Mouse (Mus musculus) central nervous system, embryonic 18 days (tissue): ENCODE results near the gene Ugt1a8. TPM values are rescaled to one million over a fixed set of nuclear protein-coding genes. Genes with fewer than 3 reads are reported as not detected.

Source experiments
- polyA plus RNA-seq: library from polyadenylated mRNA; depleted of rRNA; stranded (reverse); fragments of >200 nt; gene quantifications from 2 replicates; pipeline ENCODE4 v1.2.3, GENCODE M21; 2012; rRNA removed

Ugt1a8 gene
- polyA plus RNA-seq, result not detected in 2 replicates

GRCm38 (mm10) chr1:88087513-88087912, at the start of gene Ugt1a8:
TSS of gene Ugt1a8 (plus strand) at chr1:88087813.

GRCm38 (mm10) chr1:88055088-88055487, 32.5 kb upstream of the Ugt1a8 start, which contains the start of gene Ugt1a10:
TSS of gene Ugt1a10 (plus strand) at chr1:88055388.

GRCm38 (mm10) chr1:88070495-88070894, 17.1 kb upstream of the Ugt1a8 start, which contains the start of gene Ugt1a9:
TSS of gene Ugt1a9 (plus strand) at chr1:88070800.

GRCm38 (mm10) chr1:88094941-88095492, 7.4 kb downstream of the Ugt1a8 start, which contains the start of gene Ugt1a7c:
TSS of gene Ugt1a7c (plus strand) at chr1:88095062.

GRCm38 (mm10) chr1:88103019-88103418, 15.4 kb downstream of the Ugt1a8 start, which contains the start of gene Ugt1a6b:
TSS of gene Ugt1a6b (plus strand) at chr1:88103252.

GRCm38 (mm10) chr1:88134457-88135011, 46.9 kb downstream of the Ugt1a8 start, which contains the start of gene Ugt1a6a:
TSS of gene Ugt1a6a (plus strand) at chr1:88134809.

GRCm38 (mm10) chr1:88165711-88166110, 78.1 kb downstream of the Ugt1a8 start, which contains the start of gene Ugt1a5:
TSS of gene Ugt1a5 (plus strand) at chr1:88166012.

GRCm38 (mm10) chr1:88200456-88200855, 112.8 kb downstream of the Ugt1a8 start, which contains the start of gene Ugt1a2:
TSS of gene Ugt1a2 (plus strand) at chr1:88200601.

GRCm38 (mm10) chr1:88205294-88205922, 117.8 kb downstream of the Ugt1a8 start, which contains the start of gene Dnajb3:
TSS of gene Dnajb3 (minus strand) at chr1:88205782.

GRCm38 (mm10) chr1:88211812-88212211, 124.2 kb downstream of the Ugt1a8 start, which contains the start of gene Ugt1a1:
TSS of gene Ugt1a1 (plus strand) at chr1:88211959.

GRCm38 (mm10) chr1:88226670-88227379, 139.2 kb downstream of the Ugt1a8 start, which contains the start of gene Mroh2a:
TSS of gene Mroh2a (plus strand) at chr1:88226986.

Other genes starting within 250 kb of the Ugt1a8 start
- gene Dgkd, start 234.5 kb upstream of the Ugt1a8 start, polyA plus RNA-seq, result 60.5 and 61.1 TPM in 2 replicates
- gene Usp40, start 79.3 kb upstream of the Ugt1a8 start, polyA plus RNA-seq, result 20.3 and 20.4 TPM in 2 replicates
- not detected in 2 replicates for gene Ugt1a10, start 32.4 kb upstream of the Ugt1a8 start, polyA plus RNA-seq
- not detected in 2 replicates for gene Ugt1a9, start 17.0 kb upstream of the Ugt1a8 start, polyA plus RNA-seq
- 0.75 and 0.78 TPM in 2 replicates for gene Ugt1a7c, start 7.2 kb downstream of the Ugt1a8 start, polyA plus RNA-seq
- 0.28 and 1.0 TPM in 2 replicates for gene Ugt1a6b, start 15.4 kb downstream of the Ugt1a8 start, polyA plus RNA-seq
- gene Ugt1a6a, start 47.0 kb downstream of the Ugt1a8 start, polyA plus RNA-seq, result 1.7 and 2.5 TPM in 2 replicates
- gene Ugt1a5, start 78.2 kb downstream of the Ugt1a8 start, polyA plus RNA-seq, result not detected in 2 replicates
- not detected in 2 replicates for gene Ugt1a2, start 112.8 kb downstream of the Ugt1a8 start, polyA plus RNA-seq
- gene Dnajb3, start 118.0 kb downstream of the Ugt1a8 start, polyA plus RNA-seq, result 10.9 and 11.1 TPM in 2 replicates
- gene Ugt1a1, start 124.1 kb downstream of the Ugt1a8 start, polyA plus RNA-seq, result 0.08 TPM in 1 of 2 replicates, not detected in the other
- gene Mroh2a, start 139.2 kb downstream of the Ugt1a8 start, polyA plus RNA-seq, result 0.17 and 0.27 TPM in 2 replicates
- 123 and 130 TPM in 2 replicates for gene Hjurp, start 189.8 kb downstream of the Ugt1a8 start, polyA plus RNA-seq
- 0.32 and 0.80 TPM in 2 replicates for gene Trpm8, start 189.8 kb downstream of the Ugt1a8 start, polyA plus RNA-seq